Mouse (Mus musculus): ENCODE results near the gene Apoa5. TPM values are rescaled to one million over a fixed set of nuclear protein-coding genes. Genes with fewer than 3 reads are reported as not detected.

Gene Apoa5
- 0.13 TPM for polyA plus RNA-seq (2014; fragmentation: Illumina TruSeq; extraction: RNeasy Lipid Tissue Mini Kit (QIAGEN cat#74804); ENCODE audit: insufficient read depth, low read depth, low replicate concordance)

GRCm38 (mm10) chr9:46268343-46268873 lies at the start of gene Apoa5:
Apoa5 (plus strand) TSS chr9:46268633.

GRCm38 (mm10) chr9:46228491-46228890 lies 39.9 kb upstream of the Apoa5 start, which contains the start of gene Apoa1:
Apoa1 (plus strand) TSS chr9:46228580.

DNA sequence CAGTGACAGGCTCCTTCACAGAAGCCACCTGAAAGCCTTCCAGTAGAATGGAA lies 33.0 kb upstream of the Apoa5 start, which contains the start of gene Apoc3:
TSS of gene Apoc3 (minus strand) at position 41 of the 53 bp plus-strand sequence.

DNA sequence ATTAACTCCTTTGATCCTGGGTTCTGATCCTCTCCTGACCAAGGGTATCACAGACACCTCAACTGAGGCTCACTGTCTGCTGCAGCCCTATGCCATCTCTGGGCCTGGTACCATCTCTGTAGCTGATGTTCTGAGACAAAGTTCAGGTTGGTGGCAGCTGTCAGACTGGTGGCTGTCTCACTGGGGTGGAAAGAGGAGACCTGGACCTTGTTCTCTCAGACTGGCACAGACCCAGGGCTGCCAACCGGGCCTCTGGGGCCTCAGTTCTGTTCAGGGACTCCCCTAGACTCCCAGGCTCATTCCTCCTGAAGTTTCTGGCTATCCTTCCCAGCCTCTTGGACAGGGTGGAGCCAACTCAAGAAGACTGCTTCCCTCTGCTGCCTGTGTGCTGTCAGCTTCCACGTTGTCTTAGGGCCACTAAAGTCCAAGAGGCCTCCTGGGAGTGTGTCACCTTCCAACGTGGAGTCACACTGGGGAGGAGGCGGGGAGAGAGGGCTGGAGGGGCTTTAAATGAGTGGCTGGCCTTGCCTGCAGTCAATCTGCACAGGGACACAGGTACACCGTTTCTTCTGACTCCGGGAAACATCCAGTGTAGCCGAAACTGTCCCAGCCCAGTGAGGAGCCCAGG lies 27.8 kb upstream of the Apoa5 start, which contains the start of gene Apoa4:
TSS of gene Apoa4 (plus strand) at position 171 of the 628 bp plus-strand sequence.

DNA sequence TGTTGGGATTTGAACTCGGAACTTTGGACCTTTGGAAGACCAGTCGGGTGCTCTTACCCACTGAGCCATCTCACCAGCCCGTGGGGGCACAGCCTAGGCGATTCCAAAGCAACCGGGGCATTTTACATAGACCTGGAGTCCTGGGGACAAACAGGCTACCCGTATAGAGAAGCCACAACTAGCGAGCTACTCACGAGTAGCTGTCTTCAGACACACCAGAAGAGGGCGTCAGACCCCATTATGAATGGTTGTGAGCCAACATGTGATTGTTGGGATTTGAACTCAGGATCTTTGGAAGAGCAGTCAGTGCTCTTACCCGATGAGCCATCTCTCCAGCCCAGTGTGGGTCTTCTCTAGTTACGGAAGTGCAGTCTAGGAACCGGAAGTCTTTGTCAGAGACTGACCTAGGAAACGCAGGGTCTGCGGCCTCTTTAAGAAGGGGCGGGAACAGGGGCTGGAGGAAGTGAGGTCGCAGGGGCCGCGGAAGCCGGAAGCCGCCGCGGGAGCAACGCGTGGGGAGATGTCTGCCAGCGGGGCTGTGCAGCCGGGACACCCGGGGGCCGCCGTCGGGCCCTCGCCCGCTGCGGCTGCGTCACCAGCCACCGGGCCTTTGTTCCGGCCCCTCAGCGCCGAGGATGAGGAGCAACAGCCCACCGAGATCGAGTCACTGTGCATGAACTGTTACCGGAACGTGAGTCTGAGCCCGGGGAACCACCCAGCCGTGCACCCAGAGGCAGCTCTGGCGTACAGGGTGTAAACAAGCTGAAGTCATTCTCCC lies 4.4 kb downstream of the Apoa5 start, which contains the start of gene Zpr1:
TSS of gene Zpr1 (plus strand) at position 388 of the 778 bp plus-strand sequence.

DNA sequence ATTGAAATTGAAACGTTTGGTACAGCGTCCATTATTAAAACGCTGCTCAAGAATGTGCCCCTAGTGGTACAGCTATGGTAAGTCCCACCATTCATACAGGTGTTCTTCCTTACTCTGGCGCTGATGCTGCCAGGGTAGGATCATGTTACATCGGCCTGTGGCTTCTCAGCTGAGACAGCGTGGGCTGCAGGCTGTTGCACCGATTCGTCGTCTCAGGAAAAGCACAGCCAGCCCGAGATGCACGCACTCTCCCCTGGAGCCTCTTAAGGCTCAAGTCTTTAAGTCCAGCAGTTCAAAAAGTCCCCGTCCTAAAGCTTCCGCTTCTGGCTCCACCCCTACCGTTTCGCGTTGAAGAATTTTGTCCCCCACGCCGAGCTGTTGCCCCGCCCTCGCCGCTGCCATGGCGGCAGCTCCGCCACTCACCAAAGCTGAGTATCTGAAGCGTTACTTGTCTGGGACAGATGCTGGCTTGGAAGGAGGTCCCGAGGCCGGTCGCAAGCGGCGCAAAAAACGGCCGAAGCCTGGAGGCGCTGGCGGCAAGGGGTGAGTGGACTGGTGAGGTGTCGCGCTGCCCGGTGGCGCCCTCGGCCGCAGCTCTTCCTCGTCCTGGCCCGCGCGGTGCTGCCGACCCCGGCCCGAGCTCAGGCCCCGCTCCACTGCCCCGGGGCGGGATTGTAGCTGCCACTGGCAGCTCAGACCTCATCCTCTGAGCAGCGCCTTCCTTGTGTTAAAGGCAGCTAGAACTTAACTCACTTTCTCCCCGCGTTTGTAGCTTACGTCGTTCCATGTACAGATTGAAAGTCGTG lies 14.4 kb downstream of the Apoa5 start, which contains the start of gene Bud13:
TSS of gene Bud13 (plus strand) at position 378 of the 806 bp plus-strand sequence.

DNA sequence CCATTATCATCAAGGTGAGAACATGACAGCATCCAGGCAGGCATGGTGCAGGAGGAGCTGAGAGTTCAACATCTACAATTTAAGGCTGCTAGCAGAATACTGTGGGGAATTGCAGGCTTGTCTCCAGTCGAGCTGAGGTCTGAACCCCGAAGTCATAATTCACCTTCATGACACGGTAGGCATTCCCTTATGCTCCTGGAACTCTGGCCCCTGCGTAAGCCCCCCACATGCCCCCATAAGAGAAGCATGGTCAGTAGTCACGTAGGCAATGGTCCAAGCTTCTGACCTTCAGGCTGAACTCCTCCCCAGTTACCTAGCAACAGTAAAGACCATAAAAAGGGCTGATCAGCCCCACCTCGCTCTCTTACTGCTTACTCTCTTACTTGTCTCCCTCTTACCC lies 51.5 kb downstream of the Apoa5 start, which contains the start of gene 4931429L15Rik:
TSS of gene 4931429L15Rik (minus strand) at position 101 of the 400 bp plus-strand sequence.

Other genes starting within 250 kb of the Apoa5 start
- 0.80 TPM for gene Apoa1, start 40.1 kb upstream of the Apoa5 start, polyA plus RNA-seq (2014; fragmentation: Illumina TruSeq; extraction: RNeasy Lipid Tissue Mini Kit (QIAGEN cat#74804); ENCODE audit: insufficient read depth, low read depth, low replicate concordance)
- gene Apoc3, start 33.0 kb upstream of the Apoa5 start, polyA plus RNA-seq (2014; fragmentation: Illumina TruSeq; extraction: RNeasy Lipid Tissue Mini Kit (QIAGEN cat#74804); ENCODE audit: insufficient read depth, low read depth, low replicate concordance) = 1.3 TPM
- not detected for gene Apoa4, start 27.9 kb upstream of the Apoa5 start, polyA plus RNA-seq (2014; fragmentation: Illumina TruSeq; extraction: RNeasy Lipid Tissue Mini Kit (QIAGEN cat#74804); ENCODE audit: insufficient read depth, low read depth, low replicate concordance)
- 25.2 TPM for gene Zpr1, start 4.4 kb downstream of the Apoa5 start, polyA plus RNA-seq (2014; fragmentation: Illumina TruSeq; extraction: RNeasy Lipid Tissue Mini Kit (QIAGEN cat#74804); ENCODE audit: insufficient read depth, low read depth, low replicate concordance)
- gene Bud13, start 14.4 kb downstream of the Apoa5 start, polyA plus RNA-seq (2014; fragmentation: Illumina TruSeq; extraction: RNeasy Lipid Tissue Mini Kit (QIAGEN cat#74804); ENCODE audit: insufficient read depth, low read depth, low replicate concordance) = 7.4 TPM
- not detected for gene 4931429L15Rik, start 51.4 kb downstream of the Apoa5 start, polyA plus RNA-seq (2014; fragmentation: Illumina TruSeq; extraction: RNeasy Lipid Tissue Mini Kit (QIAGEN cat#74804); ENCODE audit: insufficient read depth, low read depth, low replicate concordance)